Mouse (Mus musculus): Measurements from ENCODE around the gene Syngap1. TPM values are rescaled to one million over a fixed set of nuclear protein-coding genes. Genes with fewer than 3 reads are reported as not detected.

Syngap1 gene
- polyA plus RNA-seq, 1 experiment from 2014 or later: 0.21 TPM

DNA sequence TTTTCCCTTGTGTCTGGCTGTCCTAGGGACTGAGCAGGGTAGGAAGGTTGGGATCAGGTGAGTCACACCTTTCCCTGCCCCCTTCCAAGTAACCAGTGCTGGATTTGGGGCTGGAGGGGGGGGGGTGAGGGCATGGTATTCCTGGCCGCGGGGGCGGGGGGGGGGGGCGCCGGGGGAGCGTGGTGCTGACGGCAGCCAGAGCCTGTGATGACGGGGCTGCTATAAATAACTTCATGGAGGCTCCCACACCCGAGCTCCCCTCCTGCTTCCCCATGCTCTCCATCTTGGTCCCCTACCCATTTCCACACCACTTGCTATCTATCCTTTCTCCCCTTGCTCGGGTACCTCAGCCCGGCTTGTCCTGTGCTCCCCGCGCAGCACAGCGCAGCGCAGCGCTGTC, 12.7 kb downstream of the Syngap1 start:
- DNase-seq (ENCODE audit: low spot score): no peak

DNA sequence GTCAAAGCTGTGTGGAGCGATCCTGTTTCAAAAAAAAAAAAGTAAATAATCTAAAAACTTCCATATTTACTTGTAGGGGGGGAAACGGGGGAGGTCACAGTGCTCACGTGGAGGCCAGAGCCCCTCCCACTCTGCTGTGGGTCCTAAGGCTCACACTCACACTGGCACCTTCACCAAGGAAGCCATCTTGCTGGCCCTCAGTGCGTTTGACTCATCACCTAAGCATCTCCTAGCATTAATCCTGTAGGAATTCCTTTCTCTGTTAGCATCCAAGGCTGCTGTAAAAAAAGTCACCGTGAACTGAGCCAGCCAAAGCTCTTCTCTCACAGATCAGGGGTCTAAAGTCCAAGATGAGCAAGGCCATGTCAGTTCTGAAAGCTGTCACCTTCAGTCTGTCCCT, 15.3 kb downstream of the Syngap1 start:
- no peak for DNase-seq (ENCODE audit: low spot score)

- DNase-seq (ENCODE audit: low spot score): no peak
Measured at GRCm38 (mm10) chr17:26956895-26957294, 15.8 kb downstream of the Syngap1 start.

DNA sequence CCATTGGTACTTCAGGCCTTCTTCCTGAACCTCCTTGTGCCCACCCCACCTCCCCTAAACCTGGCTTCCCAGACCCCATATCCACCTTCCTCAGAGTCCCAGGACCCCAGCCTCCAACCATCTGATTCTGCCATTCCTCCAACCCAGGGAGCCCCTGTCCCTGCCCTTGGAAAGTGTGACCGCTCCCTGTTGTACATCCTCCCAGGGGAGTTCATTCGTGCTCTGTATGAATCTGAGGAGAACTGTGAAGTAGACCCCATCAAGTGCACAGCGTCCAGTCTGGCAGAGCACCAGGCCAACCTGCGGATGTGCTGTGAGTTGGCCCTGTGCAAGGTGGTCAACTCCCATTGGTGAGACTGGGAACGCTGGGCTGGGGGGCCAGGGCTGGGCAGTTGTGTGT, 16.8 kb downstream of the Syngap1 start:
- DNase-seq (ENCODE audit: low spot score): no peak

GRCm38 (mm10) chr17:26958880-26959279, 17.8 kb downstream of the Syngap1 start:
- no peak for DNase-seq (ENCODE audit: low spot score)

- DNase-seq (ENCODE audit: low spot score): no peak
Measured at GRCm38 (mm10) chr17:26959815-26960214, 18.8 kb downstream of the Syngap1 start.

DNA sequence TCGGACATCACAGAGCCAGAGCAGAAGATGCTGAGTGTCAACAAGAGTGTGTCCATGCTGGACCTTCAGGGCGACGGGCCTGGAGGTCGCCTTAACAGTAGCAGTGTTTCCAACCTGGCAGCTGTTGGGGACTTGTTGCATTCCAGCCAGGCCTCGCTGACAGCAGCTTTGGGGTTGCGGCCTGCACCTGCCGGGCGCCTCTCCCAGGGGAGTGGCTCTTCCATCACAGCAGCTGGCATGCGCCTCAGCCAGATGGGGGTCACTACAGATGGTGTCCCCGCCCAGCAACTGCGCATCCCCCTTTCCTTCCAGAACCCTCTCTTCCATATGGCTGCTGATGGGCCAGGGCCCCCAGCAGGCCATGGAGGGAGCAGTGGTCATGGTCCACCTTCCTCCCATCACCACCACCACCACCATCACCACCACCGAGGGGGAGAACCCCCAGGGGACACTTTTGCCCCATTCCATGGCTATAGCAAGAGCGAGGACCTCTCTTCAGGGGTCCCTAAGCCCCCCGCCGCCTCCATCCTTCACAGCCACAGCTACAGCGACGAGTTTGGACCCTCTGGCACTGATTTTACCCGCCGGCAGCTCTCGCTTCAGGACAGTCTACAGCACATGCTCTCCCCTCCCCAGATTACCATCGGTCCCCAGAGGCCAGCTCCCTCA, 20.7 kb downstream of the Syngap1 start:
- no peak for DNase-seq (ENCODE audit: low spot score)

DNA sequence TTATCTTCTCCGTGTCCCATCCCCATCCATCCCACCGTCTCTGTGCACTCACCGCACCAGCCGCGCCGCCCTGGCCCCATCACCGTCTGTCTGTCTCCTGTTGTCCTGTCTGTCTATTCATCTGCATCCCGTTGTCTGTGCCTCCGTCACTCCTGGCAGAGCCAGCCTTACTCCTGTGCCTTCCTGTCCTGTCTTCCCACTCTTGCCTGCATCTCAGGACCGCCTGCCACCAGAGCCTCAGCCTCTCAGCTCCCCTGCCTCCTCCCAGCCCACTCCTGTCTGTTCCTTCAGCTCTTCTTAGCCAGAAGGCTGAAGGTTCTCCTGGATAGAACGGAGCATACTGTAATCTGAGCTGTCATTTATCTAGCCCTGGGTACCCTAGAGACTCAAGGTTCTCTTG, 25.9 kb downstream of the Syngap1 start:
- no peak for DNase-seq (ENCODE audit: low spot score)

GRCm38 (mm10) chr17:26967477-26967876, 26.4 kb downstream of the Syngap1 start:
- no peak for DNase-seq (ENCODE audit: low spot score)

- no peak for DNase-seq (ENCODE audit: low spot score)
Measured at GRCm38 (mm10) chr17:26968200-26968611, 27.2 kb downstream of the Syngap1 start.

GRCm38 (mm10) chr17:26969257-26969656, 28.2 kb downstream of the Syngap1 start:
- DNase-seq (ENCODE audit: low spot score): no peak

DNA sequence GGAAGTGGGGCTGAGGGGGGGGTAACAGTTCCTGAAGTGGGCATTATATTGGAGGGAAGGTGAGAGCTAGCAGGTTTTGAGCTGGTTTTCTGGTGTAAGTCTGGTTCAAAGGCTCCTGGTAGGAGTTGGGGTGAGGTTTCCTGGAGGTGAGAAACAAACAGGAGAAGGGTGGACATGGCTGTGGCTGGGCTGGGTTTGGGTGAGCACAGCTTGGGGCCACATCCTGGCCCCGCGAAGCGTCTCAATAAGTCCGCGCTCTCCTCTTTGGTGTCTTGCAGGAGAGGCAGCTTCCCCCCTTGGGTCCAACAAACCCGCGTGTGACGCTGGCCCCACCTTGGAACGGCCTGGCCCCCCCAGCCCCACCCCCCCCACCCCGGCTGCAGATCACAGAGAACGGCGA, 29.2 kb downstream of the Syngap1 start:
- DNase-seq (ENCODE audit: low spot score): no peak

DNA sequence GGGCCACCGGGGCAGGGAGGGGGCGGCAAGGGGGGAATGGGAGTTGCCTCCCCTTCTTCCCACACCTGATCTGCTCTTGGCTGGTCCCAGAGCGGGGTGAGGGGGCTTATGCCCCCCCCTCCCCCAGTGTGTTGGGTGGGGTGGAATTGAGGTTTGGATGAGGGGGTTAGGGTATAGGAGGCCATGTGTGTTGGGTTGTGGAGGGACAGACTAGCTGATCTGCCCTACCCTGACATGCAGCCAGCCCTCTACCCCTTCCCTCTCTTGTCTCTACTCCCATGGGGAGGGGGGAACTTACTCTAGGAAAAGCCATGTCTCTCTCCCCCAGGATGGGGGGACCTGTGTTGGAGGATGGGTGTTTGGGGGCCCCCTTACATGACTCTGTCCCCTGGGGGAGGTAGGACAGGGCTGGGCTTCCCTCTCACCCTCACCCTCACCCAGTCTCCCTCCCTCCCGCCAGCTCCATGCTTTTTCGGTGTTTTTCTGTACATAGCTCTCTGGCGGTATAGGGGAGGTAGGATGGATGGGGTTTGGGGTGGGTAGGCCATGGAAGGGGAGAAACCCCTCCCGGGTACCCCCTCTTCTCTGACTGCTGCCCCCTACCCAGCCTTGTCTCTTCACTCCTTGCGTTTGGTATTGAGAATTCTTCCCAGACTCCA, 30.3 kb downstream of the Syngap1 start:
- no peak for DNase-seq (ENCODE audit: low spot score)

- no peak for DNase-seq (ENCODE audit: low spot score)
Measured at GRCm38 (mm10) chr17:26972107-26972506, 31.1 kb downstream of the Syngap1 start.

GRCm38 (mm10) chr17:26972703-26973574, 31.9 kb downstream of the Syngap1 start, which contains the start of gene Zbtb9:
Zbtb9 (plus strand) TSS chr17:26973167.
- peak; percentile 97 for DNase-seq (ENCODE audit: low spot score)

GRCm38 (mm10) chr17:26974547-26974946, 33.5 kb downstream of the Syngap1 start:
- no peak for DNase-seq (ENCODE audit: low spot score)

DNA sequence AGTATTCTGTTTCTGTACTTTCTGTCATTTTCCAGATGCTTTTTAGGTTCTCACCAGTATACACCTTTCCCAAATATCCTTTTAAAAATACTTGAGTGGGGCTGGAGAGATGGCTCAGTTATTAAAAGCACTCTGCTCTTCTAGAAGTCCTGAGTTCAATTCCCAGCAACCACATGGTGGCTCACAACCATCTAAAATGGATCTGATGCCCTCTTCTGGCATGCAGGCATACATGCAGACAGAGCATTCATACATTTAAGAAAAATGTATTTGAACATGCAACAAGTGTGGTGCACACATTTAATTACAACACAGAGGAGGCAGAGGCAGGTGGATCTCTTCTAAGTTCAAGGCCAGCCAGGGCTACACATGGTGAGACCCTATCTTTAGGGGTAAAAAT, 34.4 kb downstream of the Syngap1 start:
- peak; percentile 12 for DNase-seq (ENCODE audit: low spot score)

- peak; percentile 28 for DNase-seq (ENCODE audit: low spot score)
Measured at GRCm38 (mm10) chr17:26977354-26977753, 36.3 kb downstream of the Syngap1 start.

- DNase-seq (ENCODE audit: low spot score): no peak
Measured at GRCm38 (mm10) chr17:26979426-26979825, 38.4 kb downstream of the Syngap1 start.

- DNase-seq (ENCODE audit: low spot score): peak; percentile 80
Measured at GRCm38 (mm10) chr17:26981050-26981449, 40.0 kb downstream of the Syngap1 start.

DNA sequence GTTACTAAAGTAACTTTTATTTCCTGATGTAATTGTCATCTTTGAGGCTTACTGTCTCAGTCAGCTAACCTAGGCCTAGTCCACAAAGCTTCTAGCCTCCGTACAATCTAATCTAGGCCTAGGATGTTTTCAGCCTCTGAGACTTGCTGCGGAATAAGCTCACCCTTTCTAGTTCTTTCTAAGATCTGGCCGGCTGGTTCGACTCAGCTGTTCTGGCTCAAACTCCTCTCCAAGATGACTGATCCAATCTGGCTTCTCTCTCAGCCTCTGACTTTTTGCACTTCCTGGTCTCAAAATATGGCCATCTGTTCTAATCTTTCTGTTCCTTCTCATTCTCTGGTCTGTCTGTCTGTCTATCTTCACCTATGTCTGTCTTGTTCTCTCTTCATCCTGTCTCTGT, 42.3 kb downstream of the Syngap1 start:
- no peak for DNase-seq (ENCODE audit: low spot score)

Measured in thymus, postnatal 0 days (tissue).